Mouse (Mus musculus) lung, postnatal 0 days (tissue): ENCODE measurements at regions not wholly inside any gene's neighbourhood (a gene's known extent, or its start where the extent isn't known, plus 50 kb on each side); places are given as distances from the start of the nearest gene placed in this dataset.

Source experiments
- ATAC-seq: fragments of 200-750 bp; cut with Nextera tagmentation; 2 replicates; pipeline ENCODE4 v1.8.0; 2017; ENCODE audit warnings: moderate library complexity
- DNase-seq: peaks from one replicate; pipeline ENCODE4 v3.0.0-alpha.2; 2016; ENCODE audit warnings: low spot score
- H3K27ac ChIP-seq: fragments of 300-500 bp; sonication (generic); 2 replicates; pipeline ENCODE4 v1.5.1; 2014; ENCODE audit warnings: antibody characterized with exemption, mild to moderate bottlenecking, low read length, mixed read lengths
- H3K27me3 ChIP-seq: fragments of 300-500 bp; sonication (generic); replicated peaks from 2 replicates; pipeline ENCODE4 v1.6.1; 2014; ENCODE audit warnings: low read length, mixed read lengths; ENCODE audit not compliant: insufficient read depth
- H3K36me3 ChIP-seq: fragments of 300-500 bp; sonication (generic); 2 replicates; pipeline ENCODE4 v1.6.1; 2014; ENCODE audit warnings: low read length, mixed read lengths; ENCODE audit not compliant: insufficient read depth
- H3K4me1 ChIP-seq: fragments of 300-500 bp; sonication (generic); 2 replicates; pipeline ENCODE4 v1.6.1; 2014; ENCODE audit warnings: antibody characterized with exemption, low read depth, low read length, mixed read lengths; ENCODE audit not compliant: insufficient read depth
- H3K4me2 ChIP-seq: fragments of 300-500 bp; sonication (generic); replicated peaks from 2 replicates; pipeline ENCODE4 v1.6.1; 2014; ENCODE audit warnings: low read depth, mild to moderate bottlenecking, low read length, moderate library complexity, mixed read lengths
- H3K4me3 ChIP-seq: fragments of 300-500 bp; sonication (generic); 2 replicates; pipeline ENCODE4 v1.5.1; 2014; ENCODE audit warnings: low read depth, low read length
- H3K9ac ChIP-seq: fragments of 300-500 bp; sonication (generic); replicated peaks from 2 replicates; pipeline ENCODE4 v1.6.1; 2014; ENCODE audit warnings: low read depth, mild to moderate bottlenecking
- H3K9me3 ChIP-seq: fragments of 300-500 bp; sonication (generic); 2 replicates; pipeline ENCODE4 v1.6.1; 2016; ENCODE audit warnings: low read length, mixed read lengths
- CTCF ChIP-seq: IDR thresholded peaks from 2 replicates; pipeline ENCODE4 v1.5.1; 2016; ENCODE audit warnings: antibody characterized with exemption, mild to moderate bottlenecking
- EP300 ChIP-seq: IDR thresholded peaks from 2 replicates; pipeline ENCODE4 v1.6.1; 2016; ENCODE audit warnings: antibody characterized with exemption, mild to moderate bottlenecking, control low read depth
- WGBS: fragments of 180-500 bp; shearing (Covaris S2); extraction: QIAGEN DNeasy Blood & Tissue Kit; methylation state at CpG from one replicate; pipeline ENCODE4 v1.1.7; 2014; 5-methylcytosine and 5-hydroxymethylcytosine counted together

DNA sequence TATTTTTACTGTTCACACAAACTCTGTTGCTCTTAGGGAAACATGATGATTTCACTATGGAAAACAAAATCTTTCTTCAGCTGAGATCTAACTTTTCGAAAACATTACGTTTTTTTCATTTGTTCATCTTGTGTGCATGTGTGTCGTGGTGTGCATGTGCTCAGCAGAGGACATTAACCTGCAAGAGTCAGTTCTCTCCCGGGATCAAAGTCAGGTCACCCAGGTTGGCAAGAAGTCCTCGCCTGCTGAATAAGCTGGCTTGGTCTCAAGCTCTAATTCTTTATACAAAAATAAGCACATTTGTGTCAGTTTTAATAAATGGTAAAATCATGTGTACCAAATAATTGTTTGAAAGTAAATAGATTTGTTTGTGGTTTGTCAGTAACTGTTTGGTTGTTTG, 105.2 kb upstream of the Foxn2 start:
- Histone ChIP-seq H3K4me3 (no peak overlapping the region), H3K4me2 (no peak overlapping the region), H3K4me1 (no peaks in the 10 kb centered on the region), H3K36me3 (no peaks in the 10 kb centered on the region), H3K27ac (no peak overlapping the region), H3K9ac (no peak overlapping the region), H3K9me3 (no peaks in the 10 kb centered on the region), H3K27me3 (no peaks in the 10 kb centered on the region)
- DNase-seq (no peak), ATAC-seq (no peak)
- WGBS, result 82% methylated on average over 5 of the region's 5 CpGs
- TF ChIP-seq CTCF (no peak), EP300 (no peak)

- DNase-seq (peak; percentile 82), ATAC-seq (peak; percentile 88)
- WGBS, result 35% methylated on average over 3 of the region's 3 CpGs
- no peaks in the 10 kb centered on the region for H3K36me3 ChIP-seq
- H3K9ac ChIP-seq, result no peak overlapping the region
- peak overlapping the region; percentile 59; the same call in 1 of the 2 replicates for H3K27ac ChIP-seq
- H3K27me3 ChIP-seq, result no peaks in the 10 kb centered on the region
- H3K9me3 ChIP-seq, result no peaks in the 10 kb centered on the region
- no peaks in the 10 kb centered on the region for H3K4me1 ChIP-seq
- H3K4me2 ChIP-seq, result no peak overlapping the region
- TF ChIP-seq EP300 (no peak; the same call in 1 of the 2 replicates), CTCF (peak; percentile 14; the same call in 1 of the 2 replicates)
- H3K4me3 ChIP-seq, result no peak overlapping the region
Measured at GRCm38 (mm10) chr17:88336140-88336769, 104.3 kb upstream of the Foxn2 start.

- H3K4me2 ChIP-seq, result no peak overlapping the region
Measured at GRCm38 (mm10) chr17:88337649-88338404, 102.7 kb upstream of the Foxn2 start.

GRCm38 (mm10) chr17:88341141-88341540, 99.4 kb upstream of the Foxn2 start:
- Histone ChIP-seq H3K4me3 (no peak overlapping the region), H3K4me2 (no peak overlapping the region), H3K9me3 (no peaks in the 10 kb centered on the region), H3K4me1 (no peaks in the 10 kb centered on the region), H3K27me3 (no peaks in the 10 kb centered on the region), H3K9ac (no peak overlapping the region), H3K36me3 (no peaks in the 10 kb centered on the region), H3K27ac (no peak overlapping the region)
- DNase-seq (no peak), ATAC-seq (no peak)
- 37% methylated on average over 5 of the region's 5 CpGs for WGBS
- no peak for TF ChIP-seq CTCF
- TF ChIP-seq EP300, result no peak

More at GRCm38 (mm10) chr17:88337649-88338404, 102.7 kb upstream of the Foxn2 start:
- H3K36me3 ChIP-seq, result no peaks in the 10 kb centered on the region
- no peaks in the 10 kb centered on the region for H3K27me3 ChIP-seq
- WGBS, result 70% methylated on average over 8 of the region's 8 CpGs
- H3K4me1 ChIP-seq, result no peaks in the 10 kb centered on the region
- H3K9me3 ChIP-seq, result no peaks in the 10 kb centered on the region
- H3K9ac ChIP-seq, result no peak overlapping the region
- no peak for TF ChIP-seq CTCF
- no peak for TF ChIP-seq EP300
- no peak overlapping the region for H3K4me3 ChIP-seq
- H3K27ac ChIP-seq, result no peak overlapping the region
- DNase-seq (no peak), ATAC-seq (no peak)

GRCm38 (mm10) chr17:88341599-88341998, 98.9 kb upstream of the Foxn2 start:
- no peaks in the 10 kb centered on the region for H3K36me3 ChIP-seq
- H3K27ac ChIP-seq, result no peak overlapping the region
- TF ChIP-seq CTCF, result no peak
- no peak for TF ChIP-seq EP300
- ATAC-seq (no peak), DNase-seq (peak; percentile 32)
- no peak overlapping the region for H3K4me3 ChIP-seq
- no peaks in the 10 kb centered on the region for H3K9me3 ChIP-seq
- H3K4me2 ChIP-seq, result no peak overlapping the region
- no peak overlapping the region for H3K9ac ChIP-seq
- H3K27me3 ChIP-seq, result no peaks in the 10 kb centered on the region
- no peaks in the 10 kb centered on the region for H3K4me1 ChIP-seq
- WGBS, result 59% methylated on average over 5 of the region's 5 CpGs

GRCm38 (mm10) chr17:88343091-88343783, 97.3 kb upstream of the Foxn2 start:
- no peaks in the 10 kb centered on the region for H3K27me3 ChIP-seq
- WGBS, result 72% methylated on average over 17 of the region's 17 CpGs
- ATAC-seq, result no peak
- no peak for DNase-seq
- no peaks in the 10 kb centered on the region for H3K36me3 ChIP-seq
- H3K9me3 ChIP-seq, result no peaks in the 10 kb centered on the region
- H3K4me1 ChIP-seq, result no peaks in the 10 kb centered on the region
- H3K4me3 ChIP-seq, result no peak overlapping the region
- H3K9ac ChIP-seq, result no peak overlapping the region
- no peak overlapping the region for H3K4me2 ChIP-seq
- TF ChIP-seq CTCF, result no peak
- TF ChIP-seq EP300, result no peak
- no peak overlapping the region for H3K27ac ChIP-seq
